ENCODE assay signal across 34 mouse cellular contexts in genomic region chr8:120017349-120017748, GRCm38 (mm10). TPM values are rescaled to one million over a fixed set of nuclear protein-coding genes. Genes with fewer than 3 reads are reported as not detected.
"Had no signal": no experiment of that assay in that cellular context is flagged by ENCODE, and none has a peak within 500 bp of the region (broad histone marks: within the 10 kb centered on the region; RNA-seq: fewer than 3 reads in every experiment).

No protein-coding gene starts in this region.

- ATAC-seq: liver, embryonic 12.5 days; liver, postnatal 0 days; lung, postnatal 0 days; midbrain, embryonic 13.5 days; midbrain, embryonic 15.5 days; midbrain, embryonic 16.5 days had no signal

- H3K9me3 ChIP-seq: limb, embryonic 10.5 days; limb, embryonic 12.5 days; limb, embryonic 13.5 days; limb, embryonic 15.5 days; liver, embryonic 12.5 days; liver, embryonic 13.5 days; liver, embryonic 15.5 days; lung, embryonic 15.5 days; midbrain, embryonic 10.5 days; midbrain, embryonic 12.5 days; midbrain, embryonic 13.5 days; midbrain, embryonic 15.5 days had no signal

- H3K27me3 ChIP-seq: limb, embryonic 12.5 days; limb, embryonic 13.5 days; limb, embryonic 15.5 days; lung, embryonic 15.5 days; midbrain, embryonic 13.5 days; midbrain, embryonic 15.5 days had no signal

- H3K36me3 ChIP-seq: limb, embryonic 10.5 days; limb, embryonic 12.5 days; limb, embryonic 13.5 days; limb, embryonic 15.5 days; liver, embryonic 12.5 days; liver, embryonic 13.5 days; liver, embryonic 15.5 days; lung, embryonic 15.5 days; midbrain, embryonic 10.5 days; midbrain, embryonic 12.5 days; midbrain, embryonic 13.5 days; midbrain, embryonic 15.5 days had no signal

- H3K4me3 ChIP-seq: left cerebral cortex, adult 2 months; limb, embryonic 10.5 days; limb, embryonic 12.5 days; limb, embryonic 13.5 days; limb, embryonic 15.5 days; liver, embryonic 12.5 days; liver, embryonic 13.5 days; liver, embryonic 15.5 days; lung, embryonic 15.5 days; megakaryocyte, embryonic 14.5 days; midbrain, embryonic 10.5 days; midbrain, embryonic 12.5 days; midbrain, embryonic 13.5 days; midbrain, embryonic 15.5 days; myocyte had no signal

- H3K4me2 ChIP-seq: limb, embryonic 12.5 days; limb, embryonic 13.5 days; limb, embryonic 15.5 days; liver, embryonic 11.5 days; liver, embryonic 12.5 days; liver, embryonic 13.5 days; liver, embryonic 15.5 days; lung, embryonic 14.5 days; lung, embryonic 15.5 days; midbrain, embryonic 11.5 days; midbrain, embryonic 12.5 days; midbrain, embryonic 13.5 days; midbrain, embryonic 15.5 days had no signal

- H3K27ac ChIP-seq: left cerebral cortex, adult 2 months; limb, embryonic 10.5 days; limb, embryonic 12.5 days; limb, embryonic 13.5 days; limb, embryonic 15.5 days; liver, embryonic 12.5 days; liver, embryonic 13.5 days; liver, embryonic 14.5 days; liver, embryonic 15.5 days; lung, embryonic 15.5 days; macrophage; midbrain, embryonic 12.5 days; midbrain, embryonic 13.5 days; midbrain, embryonic 15.5 days had no signal

- DNase-seq: left cerebral cortex, postnatal 4 days; liver; liver, embryonic 13.5 days; liver, postnatal 0 days; lung, adult 18-20 months; lung, adult 2 months; lung, embryonic 14.5 days; lung, postnatal 10 days; lung, postnatal 14 days; lung, postnatal 36 days; lung, postnatal 4 days; midbrain, embryonic 14.5 days had no signal

- H3K9ac ChIP-seq: limb, embryonic 12.5 days; limb, embryonic 13.5 days; limb, embryonic 15.5 days; liver, embryonic 12.5 days; liver, embryonic 13.5 days; liver, embryonic 14.5 days; liver, embryonic 15.5 days; liver, postnatal 0 days; lung, embryonic 14.5 days; lung, embryonic 15.5 days; midbrain, embryonic 12.5 days; midbrain, embryonic 13.5 days; midbrain, embryonic 15.5 days had no signal

- H3K4me1 ChIP-seq: liver, embryonic 15.5 days had no signal

RNA-seq across cellular contexts. Expression of gene Crispld2, which starts 25.1 kb away (rescaled TPM):
- total RNA-seq: megakaryocyte-erythroid progenitor cell, adult 5-6 weeks; monocyte, adult 5-6 weeks had no signal
